Mouse (Mus musculus) heart, embryonic 15.5 days (tissue): ENCODE measurements around the gene Bbc3. TPM values are rescaled to one million over a fixed set of nuclear protein-coding genes. Genes with fewer than 3 reads are reported as not detected.
"Not testable (repeated sequence)": the region's sequence is repeated elsewhere in the genome, so short reads cannot be mapped to it uniquely, and the experiment has no call there.

Source experiments
- ATAC-seq: fragments of 200-750 bp; cut with Nextera tagmentation; replicated peaks from 2 replicates; pipeline ENCODE4 v1.8.0; 2017; ENCODE audit warnings: low read depth, moderate TSS enrichment; ENCODE audit not compliant: insufficient number of reproducible peaks, insufficient read depth, low FRiP score
- H3K27ac ChIP-seq: fragments of 300-500 bp; sonication (generic); 2 replicates; pipeline ENCODE4 v1.5.1; 2015; ENCODE audit warnings: mild to moderate bottlenecking, inconsistent platforms
- H3K27me3 ChIP-seq: fragments of 300-500 bp; sonication (generic); 2 replicates; pipeline ENCODE4 v1.6.1; 2015; ENCODE audit warnings: inconsistent platforms
- H3K36me3 ChIP-seq: fragments of 300-500 bp; sonication (generic); 2 replicates; pipeline ENCODE4 v1.6.1; 2015; ENCODE audit warnings: mild to moderate bottlenecking, inconsistent platforms
- H3K4me1 ChIP-seq: fragments of 300-500 bp; sonication (generic); replicated peaks from 2 replicates; pipeline ENCODE4 v1.6.1; 2015; ENCODE audit warnings: inconsistent platforms
- H3K4me2 ChIP-seq: fragments of 300-500 bp; sonication (generic); 2 replicates; pipeline ENCODE4 v1.6.1; 2015; ENCODE audit warnings: inconsistent platforms, mild to moderate bottlenecking, moderate library complexity
- H3K4me3 ChIP-seq: fragments of 300-500 bp; sonication (generic); 2 replicates; pipeline ENCODE4 v1.5.1; 2015; ENCODE audit warnings: mild to moderate bottlenecking, inconsistent platforms
- H3K9ac ChIP-seq: fragments of 300-500 bp; sonication (generic); 2 replicates; pipeline ENCODE4 v1.6.1; 2015; ENCODE audit warnings: mild to moderate bottlenecking, inconsistent platforms
- H3K9me3 ChIP-seq: fragments of 300-500 bp; sonication (generic); replicated peaks from 2 replicates; pipeline ENCODE4 v1.6.1; 2016; ENCODE audit warnings: inconsistent platforms
- WGBS: fragments of 180-500 bp; shearing (Covaris S2); methylation state at CpG from one replicate; pipeline ENCODE4 v1.1.7; 2015; ENCODE audit warnings: mixed read lengths; 5-methylcytosine and 5-hydroxymethylcytosine counted together
- polyA plus RNA-seq: library from polyadenylated mRNA; unstranded; fragments of >200 nt; fragmentation: Nextera tagmentation; extraction: Ambion mirVana; gene quantifications from 2 replicates; pipeline ENCODE4 v1.2.1, GENCODE M21; 2015

The Bbc3 gene
- polyA plus RNA-seq: 6.6 and 6.9 TPM in 2 replicates

GRCm38 (mm10) chr7:16308093-16308492, at the start of gene Bbc3:
Bbc3 (plus strand) TSS chr7:16308393.
- H3K27me3 ChIP-seq, H3K36me3 ChIP-seq, H3K9me3 ChIP-seq, ATAC-seq: not testable (repeated sequence)
- Histone ChIP-seq H3K4me1 (peaks cover 49% of the 10 kb centered on the region), H3K4me3 (peak within 1 kb of the TSS; percentile 95), H3K27ac (peak within 1 kb of the TSS; percentile 99), H3K4me2 (peak within 1 kb of the TSS; percentile 87), H3K9ac (peak within 1 kb of the TSS; percentile 55)
- 27% methylated on average over 1 of the region's 1 CpGs for WGBS

- Histone ChIP-seq H3K36me3 (no peaks in the 10 kb centered on the region), H3K9ac (no peak within 1 kb of the TSS), H3K9me3 (no peaks in the 10 kb centered on the region), H3K27me3 (no peaks in the 10 kb centered on the region), H3K4me2 (no peak within 1 kb of the TSS), H3K4me1 (no peaks in the 10 kb centered on the region), H3K4me3 (no peak within 1 kb of the TSS), H3K27ac (no peak within 1 kb of the TSS)
- no peak for ATAC-seq
- WGBS: 79% methylated on average over 5 of the region's 5 CpGs
Measured at GRCm38 (mm10) chr7:16259110-16259590, 49.0 kb upstream of the Bbc3 start, which contains the start of gene C5ar1. C5ar1 (minus strand) TSS chr7:16259540.

- WGBS: 50% methylated on average over 1 of the region's 1 CpGs
- ATAC-seq: no peak
Measured at GRCm38 (mm10) chr7:16261097-16261496, 47.1 kb upstream of the Bbc3 start.

GRCm38 (mm10) chr7:16263015-16263787, 45.0 kb upstream of the Bbc3 start:
- Histone ChIP-seq H3K4me3 (no peak overlapping the region), H3K27ac (no peak overlapping the region), H3K4me1 (no peaks in the 10 kb centered on the region), H3K9ac (no peak overlapping the region), H3K27me3 (no peaks in the 10 kb centered on the region), H3K4me2 (no peak overlapping the region), H3K36me3 (no peaks in the 10 kb centered on the region), H3K9me3 (no peaks in the 10 kb centered on the region)
- no peak for ATAC-seq
- 29% methylated on average over 8 of the region's 8 CpGs for WGBS

More at GRCm38 (mm10) chr7:16261097-16261496, 47.1 kb upstream of the Bbc3 start:
- H3K27me3 ChIP-seq: no peaks in the 10 kb centered on the region
- no peaks in the 10 kb centered on the region for H3K9me3 ChIP-seq
- no peaks in the 10 kb centered on the region for H3K4me1 ChIP-seq
- H3K9ac ChIP-seq: no peak overlapping the region
- H3K36me3 ChIP-seq: no peaks in the 10 kb centered on the region
- H3K4me3 ChIP-seq: no peak overlapping the region
- H3K4me2 ChIP-seq: no peak overlapping the region
- no peak overlapping the region for H3K27ac ChIP-seq

- no peak for ATAC-seq
- Histone ChIP-seq H3K9me3 (no peaks in the 10 kb centered on the region), H3K4me3 (no peak overlapping the region), H3K9ac (no peak overlapping the region), H3K4me2 (no peak overlapping the region), H3K27me3 (no peaks in the 10 kb centered on the region), H3K4me1 (no peaks in the 10 kb centered on the region), H3K27ac (no peak overlapping the region), H3K36me3 (no peaks in the 10 kb centered on the region)
- WGBS: 67% methylated on average over 5 of the region's 5 CpGs
Measured at GRCm38 (mm10) chr7:16263843-16264242, 44.4 kb upstream of the Bbc3 start.

- Histone ChIP-seq H3K9me3 (no peaks in the 10 kb centered on the region), H3K4me2 (no peak overlapping the region), H3K27me3 (no peaks in the 10 kb centered on the region), H3K27ac (no peak overlapping the region), H3K9ac (no peak overlapping the region), H3K36me3 (no peaks in the 10 kb centered on the region), H3K4me1 (no peaks in the 10 kb centered on the region), H3K4me3 (no peak overlapping the region)
- 83% methylated on average over 11 of the region's 11 CpGs for WGBS
- ATAC-seq: no peak
Measured at GRCm38 (mm10) chr7:16265856-16266255, 42.3 kb upstream of the Bbc3 start.

GRCm38 (mm10) chr7:16266593-16266992, 41.6 kb upstream of the Bbc3 start:
- WGBS: 75% methylated on average over 7 of the region's 7 CpGs
- not testable (repeated sequence) for H3K36me3 ChIP-seq, H3K27me3 ChIP-seq, H3K4me1 ChIP-seq, H3K9me3 ChIP-seq, H3K27ac ChIP-seq, H3K9ac ChIP-seq, H3K4me3 ChIP-seq, ATAC-seq, H3K4me2 ChIP-seq

- WGBS: 60% methylated on average over 1 of the region's 1 CpGs
- H3K27me3 ChIP-seq: no peaks in the 10 kb centered on the region
- H3K36me3 ChIP-seq: peaks cover 11% of the 10 kb centered on the region
- H3K27ac ChIP-seq: no peak overlapping the region
- H3K4me2 ChIP-seq: no peak overlapping the region
- H3K4me1 ChIP-seq: peaks cover 24% of the 10 kb centered on the region
- no peak for ATAC-seq
- no peak overlapping the region for H3K9ac ChIP-seq
- H3K4me3 ChIP-seq: no peak overlapping the region
- no peaks in the 10 kb centered on the region for H3K9me3 ChIP-seq
Measured at GRCm38 (mm10) chr7:16271139-16271538, 37.1 kb upstream of the Bbc3 start.

- Histone ChIP-seq H3K4me2 (peak overlapping the region; percentile 100), H3K27me3 (no peaks in the 10 kb centered on the region), H3K9ac (peak overlapping the region; percentile 82), H3K36me3 (peaks cover 24% of the 10 kb centered on the region), H3K4me3 (peak overlapping the region; percentile 89), H3K27ac (peak overlapping the region; percentile 90), H3K4me1 (peaks cover 24% of the 10 kb centered on the region), H3K9me3 (no peaks in the 10 kb centered on the region)
- WGBS: under 1% methylated on average over 46 of the region's 46 CpGs
- peak; percentile 77 for ATAC-seq
Measured at GRCm38 (mm10) chr7:16272681-16273080, 35.5 kb upstream of the Bbc3 start.

- Histone ChIP-seq H3K9ac (peak within 1 kb of the TSS; percentile 82), H3K27ac (peak within 1 kb of the TSS; percentile 90), H3K4me1 (peaks cover 24% of the 10 kb centered on the region), H3K27me3 (no peaks in the 10 kb centered on the region), H3K4me3 (peak within 1 kb of the TSS; percentile 89), H3K36me3 (peaks cover 29% of the 10 kb centered on the region), H3K9me3 (no peaks in the 10 kb centered on the region), H3K4me2 (peak within 1 kb of the TSS; percentile 100)
- 2% methylated on average over 47 of the region's 49 CpGs for WGBS
- ATAC-seq: peak; percentile 87
Measured at GRCm38 (mm10) chr7:16273081-16273765, 35.0 kb upstream of the Bbc3 start, which contains the start of gene Inafm1. Inafm1 (minus strand) TSS chr7:16273617.

- under 1% methylated on average over 18 of the region's 18 CpGs for WGBS
- Histone ChIP-seq H3K4me2 (peak overlapping the region; percentile 100), H3K4me3 (peak overlapping the region; percentile 89), H3K27me3 (no peaks in the 10 kb centered on the region), H3K9ac (peak overlapping the region; percentile 82), H3K27ac (peak overlapping the region; percentile 90), H3K4me1 (peaks cover 24% of the 10 kb centered on the region), H3K9me3 (no peaks in the 10 kb centered on the region), H3K36me3 (peaks cover 32% of the 10 kb centered on the region)
- ATAC-seq: peak; percentile 63
Measured at GRCm38 (mm10) chr7:16273766-16274140, 34.4 kb upstream of the Bbc3 start.
